Mouse (Mus musculus) megakaryocyte, embryonic 14.5 days (primary cell): ENCODE measurements around the gene Traip.
A peak's percentile ranks its signal among the peaks of the same experiment; 100 is the strongest.

Experiments
- FLI1 ChIP-seq: IDR thresholded peaks from 2 replicates; pipeline ENCODE4 v1.6.1; 2012; ENCODE audit warnings: low read length, inconsistent platforms, mixed read lengths
- GATA1 ChIP-seq: IDR thresholded peaks from 3 replicates; pipeline ENCODE4 v1.6.1; 2012; ENCODE audit warnings: mixed read lengths, low read length, inconsistent platforms, borderline replicate concordance

- no peak for TF ChIP-seq GATA1
- TF ChIP-seq FLI1 = 0 out of 2 replicates have a peak, but pooled peaks have one; percentile 13
Observed at GRCm38 (mm10) chr9:107983421-107983890, 33.5 kb downstream of the Traip start.
